Mouse (Mus musculus): Measurements from ENCODE around the gene Bud13. TPM values are rescaled to one million over a fixed set of nuclear protein-coding genes. Genes with fewer than 3 reads are reported as not detected.
A peak's percentile ranks its signal among the peaks of the same experiment; 100 is the strongest.

The Bud13 gene
- polyA plus RNA-seq, 1 experiment = 13.8 TPM

DNA sequence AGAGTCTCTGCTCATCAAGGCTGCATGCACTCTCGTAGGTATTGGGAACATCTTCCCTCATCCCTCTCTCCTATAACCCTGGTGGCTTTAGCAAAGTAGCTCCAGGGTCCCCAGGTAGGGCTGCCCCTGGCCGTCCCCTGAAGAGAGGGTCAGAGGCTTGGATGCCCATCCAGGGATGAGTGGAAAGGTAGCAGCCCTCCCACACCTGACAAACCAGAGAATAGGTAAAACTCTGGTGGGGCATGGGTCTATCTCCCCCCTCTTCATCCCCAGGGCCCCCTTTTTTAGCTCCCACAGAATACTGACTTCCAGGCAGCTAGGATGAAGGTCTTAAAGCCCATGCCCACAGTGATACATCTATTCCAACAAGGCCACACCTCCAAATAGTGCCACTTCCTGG lies 37.7 kb downstream of the Bud13 start:
- H3K4me3 ChIP-seq (ENCODE audit: insufficient read depth, low read length) = no peak overlapping the region
- TF ChIP-seq CTCF (IDR thresholded peaks at IDR 0.05; ENCODE audit: borderline replicate concordance, insufficient read depth, low read length) (no peak), POLR2A (IDR thresholded peaks at IDR 0.05; ENCODE audit: low read depth, low read length) (no peak)
- no peak overlapping the region for H3K27ac ChIP-seq (ENCODE audit: insufficient read depth, low read length)
- H3K4me1 ChIP-seq (ENCODE audit: control insufficient read depth, insufficient read depth, low read length) = no peaks in the 10 kb centered on the region

GRCm38 (mm10) chr9:46326694-46327405 lies 44.0 kb downstream of the Bud13 start:
- Histone ChIP-seq H3K4me3 (ENCODE audit: insufficient read depth, low read length) (no peak overlapping the region), H3K27ac (ENCODE audit: insufficient read depth, low read length) (no peak overlapping the region), H3K4me1 (ENCODE audit: control insufficient read depth, insufficient read depth, low read length) (no peaks in the 10 kb centered on the region)
- TF ChIP-seq POLR2A (IDR thresholded peaks at IDR 0.05; ENCODE audit: low read depth, low read length) (no peak), CTCF (IDR thresholded peaks at IDR 0.05; ENCODE audit: borderline replicate concordance, insufficient read depth, low read length) (no peak)

DNA sequence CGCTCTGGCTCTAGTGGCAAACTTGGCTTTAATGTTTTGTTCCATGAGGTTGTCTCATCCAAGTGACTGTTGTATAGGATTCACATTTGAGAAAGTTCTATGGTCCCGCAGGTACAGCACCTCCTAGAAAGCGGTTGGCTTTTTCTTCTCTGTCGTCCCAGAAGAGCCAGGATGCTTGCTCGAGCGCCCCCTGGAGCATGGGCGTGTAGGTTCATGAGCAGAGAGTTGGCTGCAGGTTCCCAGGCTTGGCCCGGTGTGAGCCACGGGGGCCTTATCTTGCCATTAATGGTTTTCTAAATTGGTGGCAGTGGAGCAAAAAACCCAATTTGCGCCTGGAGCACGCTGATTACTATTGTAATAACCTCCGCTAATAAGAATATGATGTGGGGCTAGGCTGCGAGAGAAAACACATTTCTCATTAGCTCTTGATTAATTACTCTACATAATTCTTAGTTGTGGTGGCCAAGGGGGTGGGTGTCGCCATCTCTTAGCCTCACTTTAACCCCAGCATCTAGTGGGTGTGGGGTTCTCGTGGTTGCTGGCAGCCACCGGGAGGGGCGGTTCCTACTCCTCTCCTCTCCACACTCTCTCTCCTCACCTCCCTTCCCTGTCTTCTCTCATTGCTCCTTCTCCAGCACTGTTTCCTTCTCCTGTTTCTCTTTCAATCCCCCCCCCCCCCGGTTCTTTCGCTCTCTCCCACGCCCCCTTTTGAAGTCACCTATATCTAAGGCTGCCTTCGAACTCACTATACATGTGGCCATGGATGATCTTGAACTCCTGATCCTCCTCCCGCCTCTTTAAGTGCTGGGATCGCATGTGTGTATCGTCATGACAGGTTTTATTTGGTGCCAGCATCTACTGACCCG lies 45.1 kb downstream of the Bud13 start:
- Histone ChIP-seq H3K27ac (ENCODE audit: insufficient read depth, low read length) (no peak overlapping the region), H3K4me1 (ENCODE audit: control insufficient read depth, insufficient read depth, low read length) (no peaks in the 10 kb centered on the region), H3K4me3 (ENCODE audit: insufficient read depth, low read length) (no peak overlapping the region)
- TF ChIP-seq POLR2A (IDR thresholded peaks at IDR 0.05; ENCODE audit: low read depth, low read length) (no peak), CTCF (IDR thresholded peaks at IDR 0.05; ENCODE audit: borderline replicate concordance, insufficient read depth, low read length) (no peak)

- no peaks in the 10 kb centered on the region for H3K4me1 ChIP-seq (ENCODE audit: control insufficient read depth, insufficient read depth, low read length)
- H3K4me3 ChIP-seq (ENCODE audit: insufficient read depth, low read length) = peak overlapping the region; percentile 14; the same call in 1 of the 2 replicates
- TF ChIP-seq CTCF (IDR thresholded peaks at IDR 0.05; ENCODE audit: borderline replicate concordance, insufficient read depth, low read length) (no peak), POLR2A (IDR thresholded peaks at IDR 0.05; ENCODE audit: low read depth, low read length) (no peak)
- no peak overlapping the region for H3K27ac ChIP-seq (ENCODE audit: insufficient read depth, low read length)
These were observed 45.9 kb downstream of the Bud13 start for GRCm38 (mm10) chr9:46328572-46329249.

DNA sequence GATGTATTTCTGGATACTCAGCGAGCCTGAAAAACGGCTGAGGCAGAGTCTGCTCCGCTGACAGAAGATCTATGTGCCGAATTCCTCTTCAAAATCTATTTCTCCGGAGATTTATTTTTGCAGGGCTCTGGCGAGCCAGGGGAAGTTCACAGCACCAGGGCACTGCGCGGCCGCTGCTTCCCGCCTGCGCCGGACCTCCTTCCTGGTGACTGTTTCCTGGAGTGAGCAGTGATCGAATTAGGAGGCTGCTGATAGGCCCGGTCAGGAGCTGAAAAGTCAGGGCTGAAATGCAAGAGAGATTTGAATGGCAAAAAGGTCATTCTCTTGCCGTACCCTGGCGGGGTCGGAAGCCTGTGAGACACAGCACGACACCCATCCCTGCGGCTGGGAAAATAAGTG lies 46.4 kb downstream of the Bud13 start:
- H3K4me1 ChIP-seq (ENCODE audit: control insufficient read depth, insufficient read depth, low read length) = no peaks in the 10 kb centered on the region
- peak overlapping the region; percentile 14; the same call in 1 of the 2 replicates for H3K4me3 ChIP-seq (ENCODE audit: insufficient read depth, low read length)
- H3K27ac ChIP-seq (ENCODE audit: insufficient read depth, low read length) = no peak overlapping the region
- no peak for TF ChIP-seq CTCF (IDR thresholded peaks at IDR 0.05; ENCODE audit: borderline replicate concordance, insufficient read depth, low read length)
- no peak for TF ChIP-seq POLR2A (IDR thresholded peaks at IDR 0.05; ENCODE audit: low read depth, low read length)

DNA sequence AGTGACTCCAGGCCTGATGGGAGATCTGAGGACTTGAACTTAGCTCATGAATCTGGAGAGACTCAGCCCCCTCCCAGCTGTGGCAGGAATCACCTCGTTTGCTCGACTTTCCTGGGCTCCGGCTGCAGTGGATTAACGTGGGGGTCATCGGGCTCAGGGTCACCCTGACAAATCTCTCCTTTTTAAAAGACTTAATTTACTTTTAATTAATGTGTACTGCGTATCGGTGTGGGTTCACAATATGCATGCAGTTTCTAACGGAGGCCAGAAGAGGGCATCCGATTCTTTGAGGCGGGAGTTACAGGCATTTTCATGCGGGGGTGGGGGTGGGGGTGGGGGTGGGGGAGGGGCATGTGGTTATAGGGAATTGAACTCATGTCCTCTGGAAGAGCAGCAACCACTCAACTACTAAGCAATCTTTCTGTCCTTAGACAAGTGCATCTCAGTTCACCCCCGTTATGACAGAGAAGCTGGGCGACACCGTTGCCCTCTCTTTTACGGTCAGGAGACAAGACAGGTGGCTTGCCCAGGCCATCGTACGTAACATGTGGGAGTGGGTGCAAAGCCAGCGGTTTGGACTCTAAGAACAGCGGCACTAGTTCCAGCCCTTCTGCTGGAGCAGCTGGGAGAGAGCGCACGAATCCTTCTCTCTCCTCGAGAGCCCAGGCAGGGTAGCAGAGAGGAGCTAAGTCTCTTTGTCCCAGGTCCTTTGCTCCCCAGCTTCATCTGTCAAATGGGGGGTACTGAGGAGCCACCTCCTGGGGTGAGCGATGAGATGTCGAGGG lies 47.2 kb downstream of the Bud13 start:
- H3K4me3 ChIP-seq (ENCODE audit: insufficient read depth, low read length) = no peak overlapping the region
- no peak for TF ChIP-seq CTCF (IDR thresholded peaks at IDR 0.05; ENCODE audit: borderline replicate concordance, insufficient read depth, low read length)
- no peak overlapping the region for H3K27ac ChIP-seq (ENCODE audit: insufficient read depth, low read length)
- no peaks in the 10 kb centered on the region for H3K4me1 ChIP-seq (ENCODE audit: control insufficient read depth, insufficient read depth, low read length)

DNA sequence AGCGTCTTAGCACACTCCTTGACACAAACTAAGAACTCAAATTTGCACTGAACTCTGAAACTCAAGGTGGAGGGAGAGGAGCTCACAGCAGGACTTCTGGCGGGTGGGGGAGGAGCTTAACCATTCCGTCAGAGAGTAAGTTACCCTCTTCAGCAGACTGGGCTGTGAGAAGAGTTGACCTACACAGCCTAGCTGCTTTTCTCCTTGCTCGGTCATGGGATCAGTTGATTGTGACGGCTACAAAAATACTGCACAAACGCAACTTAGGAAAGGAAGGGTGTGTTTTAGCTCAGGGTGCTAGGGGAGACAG lies 47.7 kb downstream of the Bud13 start:
- Histone ChIP-seq H3K27ac (ENCODE audit: insufficient read depth, low read length) (no peak overlapping the region), H3K4me1 (ENCODE audit: control insufficient read depth, insufficient read depth, low read length) (no peaks in the 10 kb centered on the region), H3K4me3 (ENCODE audit: insufficient read depth, low read length) (no peak overlapping the region)
- no peak for TF ChIP-seq POLR2A (IDR thresholded peaks at IDR 0.05; ENCODE audit: low read depth, low read length)
- no peak for TF ChIP-seq CTCF (IDR thresholded peaks at IDR 0.05; ENCODE audit: borderline replicate concordance, insufficient read depth, low read length)

- no peak overlapping the region for H3K4me3 ChIP-seq (ENCODE audit: insufficient read depth, low read length)
These were observed 48.5 kb downstream of the Bud13 start for GRCm38 (mm10) chr9:46331301-46331700.

GRCm38 (mm10) chr9:46334471-46335025 lies 51.7 kb downstream of the Bud13 start:
- TF ChIP-seq POLR2A (IDR thresholded peaks at IDR 0.05; ENCODE audit: low read depth, low read length) = no peak
- TF ChIP-seq CTCF (IDR thresholded peaks at IDR 0.05; ENCODE audit: borderline replicate concordance, insufficient read depth, low read length) = no peak
- no peaks in the 10 kb centered on the region for H3K4me1 ChIP-seq (ENCODE audit: control insufficient read depth, insufficient read depth, low read length)
- H3K27ac ChIP-seq (ENCODE audit: insufficient read depth, low read length) = no peak overlapping the region
- no peak overlapping the region for H3K4me3 ChIP-seq (ENCODE audit: insufficient read depth, low read length)

More at GRCm38 (mm10) chr9:46331301-46331700, 48.5 kb downstream of the Bud13 start:
- no peak for TF ChIP-seq CTCF (IDR thresholded peaks at IDR 0.05; ENCODE audit: borderline replicate concordance, insufficient read depth, low read length)
- TF ChIP-seq POLR2A (IDR thresholded peaks at IDR 0.05; ENCODE audit: low read depth, low read length) = no peak
- H3K4me1 ChIP-seq (ENCODE audit: control insufficient read depth, insufficient read depth, low read length) = no peaks in the 10 kb centered on the region
- H3K27ac ChIP-seq (ENCODE audit: insufficient read depth, low read length) = no peak overlapping the region

Measured in embryonic fibroblast, embryonic 13.5 days (primary cell).